Mouse (Mus musculus) adrenal gland (tissue): ENCODE results near the gene Ryr1.

Experiments
- intact Hi-C: fragments of 180-260 bp; cut with DNase I; formaldehyde crosslinking; loops from one replicate; pipeline ENCODE4 v1.15.1; 2025

The Ryr1 gene

DNA sequence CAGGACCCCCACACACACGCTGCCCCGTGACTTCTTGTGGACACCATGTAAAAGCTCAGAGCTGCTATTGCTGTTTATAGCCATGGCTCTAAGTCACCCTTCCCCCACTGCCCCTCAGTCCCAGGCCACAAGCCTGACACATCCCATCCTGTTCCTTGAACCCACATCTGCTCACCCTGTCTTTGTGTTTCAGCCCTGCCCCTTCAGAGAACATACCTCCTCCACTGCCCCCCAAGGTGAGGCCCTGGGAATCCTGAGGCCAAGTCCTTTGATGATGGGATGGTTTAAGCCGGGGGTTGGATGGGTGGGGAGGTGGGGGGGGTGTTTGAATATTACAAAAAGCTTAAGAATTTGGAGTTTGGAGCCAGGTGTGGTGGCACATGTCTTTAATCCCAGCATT, 132.0 kb downstream of the Ryr1 start:
- intact Hi-C loops = loop anchor here (5.0 kb wide), 1 partner anchor 44 kb away; no protein-coding TSS in a partner anchor

DNA sequence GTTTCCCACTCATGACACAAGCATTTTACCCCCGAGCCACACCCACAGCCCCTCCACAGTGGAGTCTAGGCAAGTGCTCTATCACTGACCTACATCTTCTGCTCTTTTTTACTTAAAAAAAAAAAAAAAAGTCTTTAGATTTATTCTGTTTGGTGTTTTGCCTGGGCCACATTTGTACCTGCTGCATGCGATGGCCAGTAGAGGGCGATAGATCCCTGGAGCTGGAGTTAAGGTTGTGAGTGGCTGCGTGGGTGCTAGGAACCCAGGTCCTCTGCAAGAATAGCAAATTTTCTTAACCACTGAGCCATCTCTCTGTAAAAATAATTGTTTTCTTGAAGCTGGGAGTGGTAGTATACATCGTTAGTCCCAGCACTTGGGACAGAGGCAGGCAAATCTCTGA, 133.4 kb downstream of the Ryr1 start:
- intact Hi-C loops = loop anchor here (5.0 kb wide), 1 partner anchor 46 kb away; no protein-coding TSS in a partner anchor

DNA sequence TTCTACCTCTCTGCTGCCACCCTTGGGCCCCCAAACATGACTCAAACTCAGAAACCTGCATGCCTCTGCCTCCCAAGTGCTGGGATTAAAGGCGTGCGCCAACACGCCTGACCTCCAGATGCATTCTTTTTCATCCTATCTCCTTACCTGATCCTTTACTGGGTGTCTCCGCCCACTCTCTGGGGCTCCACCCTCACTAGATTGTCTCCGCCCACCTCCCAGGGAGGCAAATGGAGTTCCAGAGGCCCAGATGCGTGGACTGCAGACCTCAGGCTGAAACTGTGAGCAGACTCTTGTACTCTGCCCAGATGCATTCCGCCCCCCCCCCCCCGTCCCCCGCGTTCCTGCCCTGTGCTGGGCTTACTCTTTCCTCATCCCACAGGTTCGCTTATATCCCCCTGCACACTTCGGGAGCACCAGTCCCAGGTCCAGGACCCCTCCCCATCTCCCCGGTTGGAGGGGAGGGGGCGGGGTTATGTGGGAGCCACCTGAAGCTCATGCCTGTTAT, 134.2 kb downstream of the Ryr1 start:
- intact Hi-C loops = loop anchor here (5.0 kb wide), 1 partner anchor 46 kb away; no protein-coding TSS in a partner anchor

DNA sequence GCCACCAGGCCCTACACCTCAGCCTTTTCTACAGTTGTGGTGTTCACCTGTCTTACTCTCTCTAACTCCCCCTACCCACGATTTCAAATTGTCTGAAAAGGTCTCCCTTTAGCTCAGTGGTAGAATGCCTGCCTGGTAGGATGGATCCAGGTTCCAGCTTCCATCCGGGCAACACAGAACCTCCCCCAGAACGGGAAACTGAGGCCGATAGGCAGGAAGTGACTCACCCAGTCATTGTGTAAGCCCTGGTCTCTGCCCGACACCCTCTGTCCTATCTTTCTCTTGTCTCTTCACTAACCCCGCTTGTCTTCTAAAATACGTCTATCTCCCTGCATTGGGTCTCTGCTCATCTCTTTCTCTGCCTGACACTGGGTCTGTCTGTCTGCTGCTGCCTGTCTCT, 139.8 kb downstream of the Ryr1 start:
- intact Hi-C loops = no loop called here

DNA sequence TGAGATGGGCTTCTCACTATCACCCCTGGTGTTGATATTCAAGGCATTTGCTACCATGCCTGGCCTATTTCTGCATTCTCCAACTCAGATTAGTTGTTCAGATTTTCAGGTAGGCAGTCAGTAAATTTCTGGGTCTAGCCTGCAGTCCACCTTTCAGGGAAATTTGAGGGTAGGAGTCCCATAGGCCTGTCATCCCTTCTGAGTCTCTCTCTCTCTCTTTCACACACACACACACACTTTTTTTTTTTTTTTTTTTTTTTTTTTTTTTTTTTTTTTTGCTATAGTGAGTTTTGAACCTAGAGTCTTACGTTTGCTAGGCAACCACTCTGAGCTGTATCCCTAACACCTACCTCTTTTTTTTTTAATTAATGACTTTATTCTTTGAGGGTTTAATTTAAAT, 140.5 kb downstream of the Ryr1 start:
- intact Hi-C loops = no loop called here

DNA sequence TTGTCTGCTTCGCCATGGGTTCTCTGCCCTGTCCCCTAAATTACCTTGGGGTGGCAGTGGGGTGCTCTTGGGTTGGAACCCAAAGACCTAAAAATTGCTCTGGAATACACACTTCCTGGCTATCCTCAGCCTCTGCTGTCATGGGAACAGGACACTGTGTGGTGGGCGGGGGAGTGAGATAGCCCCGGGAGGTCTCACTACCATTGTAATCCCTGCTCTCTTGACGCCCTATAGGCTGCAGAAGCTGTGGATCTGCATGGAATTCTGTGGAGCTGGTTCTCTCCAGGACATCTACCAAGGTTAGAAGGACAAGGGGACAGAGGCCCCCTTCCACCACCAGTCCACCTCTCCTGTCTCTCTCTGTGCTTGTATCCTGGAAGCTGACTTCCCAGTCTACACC, 141.1 kb downstream of the Ryr1 start:
- intact Hi-C loops = no loop called here

DNA sequence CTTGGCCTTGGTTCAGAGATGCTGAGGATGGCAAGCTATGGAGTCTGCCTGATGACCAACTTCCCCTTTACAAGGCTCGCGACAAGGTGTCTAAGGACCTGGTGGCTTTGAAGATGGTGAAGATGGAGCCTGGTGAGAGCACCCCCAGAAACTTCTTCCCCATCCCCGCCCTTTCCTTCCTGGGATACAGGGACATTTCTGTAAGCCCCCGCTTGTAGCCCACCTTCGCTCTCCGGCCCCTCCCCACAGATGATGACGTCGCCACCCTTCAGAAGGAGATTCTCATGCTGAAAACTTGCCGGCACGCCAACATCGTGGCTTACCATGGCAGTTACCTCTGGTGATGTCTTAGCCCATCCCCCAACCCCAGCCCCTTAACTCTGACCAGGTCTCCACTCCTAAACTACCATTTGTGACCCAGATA, 141.8 kb downstream of the Ryr1 start:
- intact Hi-C loops = no loop called here

DNA sequence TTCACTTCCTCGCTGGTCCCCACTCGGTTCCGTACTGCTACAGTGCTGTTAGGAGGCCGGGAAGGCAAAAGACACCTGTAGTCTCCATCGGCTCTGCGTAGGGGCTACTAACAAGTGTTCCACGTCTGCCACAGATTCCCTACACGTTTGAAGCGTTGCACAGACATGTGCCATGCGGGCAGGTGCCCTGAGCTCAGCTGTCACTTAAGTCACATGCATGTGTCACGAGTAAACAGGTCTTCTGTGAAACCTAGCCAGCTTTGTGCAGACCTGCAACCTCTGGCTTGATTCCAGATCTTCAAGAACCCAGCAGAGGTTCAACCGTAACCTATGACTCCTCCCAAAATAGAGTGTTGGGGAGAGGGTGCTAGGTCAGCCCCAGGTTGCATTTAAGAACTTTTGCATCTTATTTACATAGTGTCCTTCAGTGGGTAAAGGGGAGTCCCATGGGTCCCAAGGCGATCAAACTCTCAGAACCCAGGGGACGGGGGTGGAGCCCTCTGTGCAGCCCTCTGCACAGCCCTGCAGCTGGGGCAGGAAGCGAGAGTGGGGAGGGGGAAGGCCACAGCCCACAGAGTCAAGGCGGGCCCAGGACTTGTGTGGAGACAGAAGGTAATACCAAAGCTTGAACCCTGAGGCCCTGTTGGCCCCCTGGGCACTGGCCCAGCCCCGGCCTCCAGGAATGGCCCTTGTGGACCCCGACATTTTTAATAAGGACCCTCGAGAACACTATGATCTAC, 142.5 kb downstream of the Ryr1 start:
- intact Hi-C loops = no loop called here

DNA sequence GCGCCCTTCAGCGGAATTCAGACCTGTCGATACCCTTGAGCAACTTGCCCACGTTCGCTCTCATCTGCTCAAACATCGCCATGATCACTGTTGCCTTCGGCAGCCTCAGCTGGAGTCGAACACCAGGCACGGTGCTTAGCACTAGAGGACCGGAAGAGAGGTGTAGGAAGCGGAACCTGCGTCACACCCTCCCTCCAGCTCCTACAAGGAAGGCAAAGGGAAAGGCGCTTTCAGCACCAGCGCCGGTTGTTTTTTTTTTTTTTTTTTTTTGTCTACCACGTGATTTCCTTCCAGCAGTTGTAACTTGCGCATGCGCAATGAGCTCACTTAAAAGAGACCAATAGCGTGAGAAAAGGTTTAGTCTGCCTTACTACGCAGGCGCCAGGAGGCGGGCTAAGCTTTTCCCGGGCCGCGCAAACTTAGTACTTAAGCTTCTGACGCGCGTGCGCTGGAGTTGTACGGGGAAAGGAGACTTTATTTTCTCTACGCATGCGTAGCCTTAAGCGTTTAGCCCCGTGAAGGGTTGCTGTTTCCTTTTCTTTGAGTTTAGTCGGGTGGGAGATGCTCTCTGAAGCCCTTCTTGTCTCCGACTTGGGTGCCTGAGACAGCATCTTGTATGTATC, 143.2 kb downstream of the Ryr1 start, which contains the start of the genes Eif3k and Map4k1:
TSS of gene Eif3k (minus strand) at position 214 of the 623 bp plus-strand sequence.
TSS of gene Map4k1 (plus strand) at position 400 of the 623 bp plus-strand sequence.
- intact Hi-C loops = no loop called here

DNA sequence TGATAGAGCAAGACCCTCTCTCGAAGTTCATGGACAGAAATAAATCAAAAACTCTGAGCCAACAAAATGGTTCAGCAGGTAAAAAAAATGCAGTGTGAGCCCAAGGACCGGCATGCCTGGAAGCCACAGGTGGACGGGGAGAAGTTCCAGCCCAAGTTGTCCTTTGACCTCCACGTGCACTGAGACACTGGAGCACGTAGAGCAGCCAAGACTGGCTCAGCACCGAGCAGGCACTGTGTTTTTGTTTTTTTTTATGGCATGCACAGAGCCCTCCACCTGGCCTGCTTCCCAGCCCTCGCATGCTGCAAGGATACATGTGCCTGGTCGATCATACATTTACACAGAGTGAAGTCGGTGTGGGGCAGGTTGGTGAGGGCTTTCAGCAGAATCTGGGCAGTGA, 147.4 kb downstream of the Ryr1 start:
- intact Hi-C loops = no loop called here

DNA sequence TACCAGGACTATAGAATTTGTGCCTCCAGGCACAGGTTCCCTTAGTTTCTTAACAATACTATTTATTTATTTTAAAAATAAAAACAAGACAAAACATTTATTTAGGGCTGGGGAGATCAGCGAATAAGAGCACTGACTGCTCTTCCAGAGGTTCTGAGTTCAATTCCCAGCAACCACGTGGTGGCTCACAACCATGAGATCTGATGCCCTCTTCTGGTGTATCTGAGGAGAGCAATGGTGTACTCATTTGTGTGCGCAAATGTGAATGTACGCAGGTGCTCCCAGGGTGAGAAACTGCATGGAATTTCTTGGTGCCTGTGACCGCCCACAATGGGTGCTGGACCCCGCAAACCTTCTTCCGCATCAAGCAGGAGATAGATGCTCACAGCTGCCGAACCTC, 152.0 kb downstream of the Ryr1 start:
- intact Hi-C loops = loop anchor here (5.0 kb wide), 2 partner anchors 64 to 186 kb away; partner anchors contain the start of gene Rinl

DNA sequence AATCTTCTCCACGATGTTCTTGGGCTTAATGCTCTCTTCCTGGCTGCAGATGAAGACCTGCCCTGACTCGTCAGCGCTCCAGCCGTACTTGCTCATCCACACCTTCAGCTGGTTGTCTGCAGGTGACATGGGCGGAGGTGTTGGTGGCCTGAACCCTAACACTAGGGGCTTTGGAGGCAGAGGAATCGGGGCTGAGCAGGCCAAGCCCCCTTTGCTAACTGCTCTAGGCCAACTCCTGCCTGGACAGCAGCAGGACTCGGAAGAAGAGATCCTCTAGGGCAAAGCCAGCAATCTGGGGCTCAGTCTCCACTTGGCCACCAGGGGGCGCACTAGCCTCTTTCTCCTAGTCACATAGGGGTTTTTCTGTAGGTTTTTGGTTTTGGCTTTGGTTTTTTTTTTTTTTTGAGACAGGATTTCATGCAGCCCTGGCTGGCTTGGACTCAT, 152.4 kb downstream of the Ryr1 start:
- intact Hi-C loops = loop anchor here (5.0 kb wide), 2 partner anchors 65 to 185 kb away; partner anchors contain the start of gene Rinl

DNA sequence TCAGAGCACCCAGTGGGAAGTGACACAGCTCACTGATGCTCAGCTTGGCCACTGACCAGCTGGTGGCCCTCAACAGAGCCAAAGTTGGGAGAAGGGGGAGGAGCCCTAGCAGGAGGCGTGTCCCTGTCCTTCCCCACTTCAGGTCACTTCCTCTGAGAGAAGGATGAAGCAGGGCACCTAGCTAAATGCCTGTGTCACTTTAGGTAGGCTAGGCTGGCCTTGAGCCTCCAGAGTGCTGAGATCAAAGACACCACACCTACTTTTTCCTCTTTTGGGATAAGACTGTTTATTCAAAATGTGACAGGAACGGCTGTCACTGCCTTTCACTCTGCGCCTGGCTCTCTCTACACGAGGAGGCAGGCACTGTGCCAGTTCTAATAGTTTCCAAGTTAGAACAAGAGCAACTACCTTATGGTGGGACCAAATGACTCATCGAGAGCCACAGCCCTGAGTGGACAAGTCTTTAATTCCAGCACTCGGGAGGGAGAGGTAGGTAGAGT, 153.2 kb downstream of the Ryr1 start:
- intact Hi-C loops = loop anchor here (5.0 kb wide), 2 partner anchors 65 to 185 kb away; partner anchors contain the start of gene Rinl

DNA sequence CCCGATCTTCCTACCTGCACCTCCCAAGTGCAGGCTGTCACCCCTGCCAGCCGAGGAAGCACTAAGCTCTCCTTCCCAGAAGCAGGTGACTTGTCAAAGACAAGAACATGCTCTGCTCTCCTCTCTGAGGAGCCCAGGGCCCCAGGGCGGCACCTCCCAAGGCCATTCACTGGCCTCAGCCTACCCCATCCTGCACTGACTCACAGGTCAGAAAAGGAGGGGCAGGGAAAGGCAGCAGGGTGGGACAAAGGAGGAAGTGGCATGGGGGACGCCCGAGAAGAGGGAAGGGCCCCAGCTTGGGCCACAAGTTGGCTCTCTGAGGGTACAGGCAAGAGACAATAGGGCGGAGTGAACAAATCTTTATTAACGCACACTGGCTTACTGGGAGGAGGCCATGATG, 153.9 kb downstream of the Ryr1 start:
- intact Hi-C loops = loop anchor here (5.0 kb wide), 2 partner anchors 66 to 184 kb away; partner anchors contain the start of gene Rinl

DNA sequence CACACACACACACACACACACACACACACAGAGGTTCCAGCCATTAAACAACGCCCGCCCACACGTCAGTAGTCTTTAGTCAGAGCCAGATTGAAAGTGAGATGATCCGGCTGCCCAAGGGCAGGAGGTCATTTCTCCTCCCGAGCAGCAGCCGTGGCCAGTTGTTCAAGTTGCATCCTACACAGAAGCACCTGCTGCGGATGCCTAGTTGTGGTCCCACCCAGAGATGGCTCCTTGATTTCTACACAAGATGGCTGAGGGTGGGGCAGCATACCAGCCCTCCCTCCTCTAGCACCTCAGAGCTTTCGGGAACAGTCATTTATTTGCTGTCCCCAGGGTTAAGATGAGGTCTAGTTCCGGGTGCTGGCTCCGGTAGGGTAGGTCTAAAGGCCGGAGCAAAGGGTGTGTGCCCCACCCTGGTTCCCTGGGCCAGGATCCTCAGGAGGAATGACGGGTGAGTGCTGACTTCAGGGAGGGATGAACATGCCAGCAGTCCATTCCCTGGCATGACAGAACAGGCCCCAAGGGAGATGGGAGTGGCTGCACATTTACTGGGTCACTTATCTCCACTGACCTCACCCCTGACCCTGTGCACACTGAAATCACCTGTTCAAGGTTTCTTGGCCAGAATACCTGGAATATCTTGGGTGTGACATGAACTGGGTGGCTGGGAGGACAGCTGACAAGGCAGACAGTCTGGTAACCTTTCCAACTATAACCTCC, 155.1 kb downstream of the Ryr1 start:
- intact Hi-C loops = loop anchor here (5.0 kb wide), 3 partner anchors 67 to 793 kb away; partner anchors contain the start of genes Dyrk1b and Rinl

DNA sequence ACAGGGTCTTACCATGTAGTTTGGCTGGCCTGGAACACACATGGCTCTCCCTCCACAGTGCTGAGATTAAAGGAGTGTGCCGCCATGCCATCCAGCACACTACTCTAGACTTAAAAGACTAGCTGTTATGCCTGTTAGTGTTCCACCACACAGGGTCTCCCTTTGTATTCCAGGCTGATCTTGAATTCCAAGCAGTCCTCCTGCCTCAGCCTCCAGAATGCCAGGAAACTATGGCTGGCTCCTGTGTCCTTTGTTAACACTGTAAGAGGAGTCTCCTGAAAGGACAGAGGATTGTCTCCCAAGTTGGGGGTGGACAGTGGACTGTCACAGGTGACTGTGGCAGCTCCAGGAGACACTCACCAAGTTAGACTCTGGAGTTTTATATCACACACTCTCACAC, 155.7 kb downstream of the Ryr1 start:
- intact Hi-C loops = loop anchor here (5.0 kb wide), 1 partner anchor 792 kb away; the partner anchor contains the start of gene Dyrk1b

DNA sequence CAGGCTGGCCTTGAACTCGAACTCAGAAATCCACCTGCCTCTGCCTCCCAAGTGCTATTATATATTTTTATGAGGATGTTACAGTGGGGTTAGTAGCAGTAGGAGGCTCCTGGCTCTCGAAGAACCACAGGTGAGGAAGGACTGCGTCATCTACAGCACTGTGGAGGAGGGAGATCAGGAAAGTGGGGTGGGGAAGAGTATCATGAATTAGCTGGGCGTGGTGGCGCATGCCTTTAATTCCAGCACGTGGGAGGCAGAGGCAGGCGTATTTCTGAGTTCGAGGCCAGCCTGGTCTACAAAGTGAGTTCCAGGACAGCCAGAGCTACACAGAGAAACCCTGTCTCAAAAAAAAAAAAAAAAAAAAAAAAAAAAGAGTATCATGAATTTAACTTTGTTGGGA, 156.9 kb downstream of the Ryr1 start:
- intact Hi-C loops = loop anchor here (5.0 kb wide), 1 partner anchor 791 kb away; the partner anchor contains the start of gene Dyrk1b

DNA sequence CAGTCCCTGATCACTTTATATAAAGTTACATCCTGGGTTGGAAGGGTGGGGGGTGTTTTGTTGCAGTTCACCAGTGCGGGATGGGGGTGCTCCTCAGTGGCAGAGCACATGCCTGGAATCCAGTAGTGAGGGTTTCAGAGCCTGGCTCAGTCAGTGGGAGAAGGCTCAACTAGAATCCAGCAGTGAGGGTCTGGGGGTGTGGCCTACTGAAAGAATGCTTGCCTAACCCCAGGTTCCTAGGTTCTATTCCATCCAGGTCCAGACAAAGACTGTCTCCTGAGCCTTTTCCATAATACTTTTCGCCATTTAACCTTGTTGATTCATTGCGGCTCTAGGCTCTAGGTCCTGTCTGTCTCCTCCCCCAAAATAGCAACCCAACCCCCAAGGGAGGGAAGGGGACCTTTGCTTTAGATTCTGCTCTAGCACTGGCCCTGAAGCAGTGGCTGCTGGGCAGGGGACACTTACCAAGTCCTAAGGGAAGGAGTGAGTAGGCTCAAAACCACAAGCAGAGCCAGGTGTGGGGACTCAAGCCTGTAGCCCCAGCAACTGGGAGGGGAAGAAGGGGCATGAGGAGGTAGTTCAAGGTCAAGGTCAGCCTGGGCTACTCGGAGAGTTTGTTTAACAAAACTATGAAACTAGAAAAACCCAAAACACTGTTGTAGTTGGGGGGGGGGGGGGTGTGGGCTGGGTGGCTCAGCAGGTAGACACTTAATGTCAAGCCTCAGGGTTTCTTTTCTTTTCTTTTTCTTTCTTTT, 158.1 kb downstream of the Ryr1 start:
- intact Hi-C loops = loop anchor here (5.0 kb wide), 1 partner anchor 790 kb away; the partner anchor contains the start of gene Dyrk1b

DNA sequence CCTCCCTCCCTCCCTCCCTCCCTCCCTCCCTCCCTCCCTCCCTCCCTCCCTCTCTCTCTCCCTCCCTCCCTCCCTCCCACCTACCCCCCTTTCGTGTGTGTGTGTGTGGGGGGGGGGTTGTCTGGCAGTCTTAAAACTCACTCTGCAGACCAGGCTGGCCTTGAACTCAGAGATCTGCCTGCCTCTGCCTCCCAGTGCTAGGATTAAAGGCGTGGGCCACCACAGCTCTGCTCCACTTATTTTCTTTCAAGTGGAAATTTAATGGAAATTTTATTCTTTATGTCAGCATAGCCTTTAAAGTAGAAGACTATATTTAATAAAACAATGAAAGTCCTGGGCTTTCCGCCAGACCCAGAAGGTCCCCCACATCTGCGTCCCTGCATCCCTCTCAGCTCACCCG, 158.8 kb downstream of the Ryr1 start:
- intact Hi-C loops = loop anchor here (5.0 kb wide), 1 partner anchor 789 kb away; the partner anchor contains the start of gene Dyrk1b

DNA sequence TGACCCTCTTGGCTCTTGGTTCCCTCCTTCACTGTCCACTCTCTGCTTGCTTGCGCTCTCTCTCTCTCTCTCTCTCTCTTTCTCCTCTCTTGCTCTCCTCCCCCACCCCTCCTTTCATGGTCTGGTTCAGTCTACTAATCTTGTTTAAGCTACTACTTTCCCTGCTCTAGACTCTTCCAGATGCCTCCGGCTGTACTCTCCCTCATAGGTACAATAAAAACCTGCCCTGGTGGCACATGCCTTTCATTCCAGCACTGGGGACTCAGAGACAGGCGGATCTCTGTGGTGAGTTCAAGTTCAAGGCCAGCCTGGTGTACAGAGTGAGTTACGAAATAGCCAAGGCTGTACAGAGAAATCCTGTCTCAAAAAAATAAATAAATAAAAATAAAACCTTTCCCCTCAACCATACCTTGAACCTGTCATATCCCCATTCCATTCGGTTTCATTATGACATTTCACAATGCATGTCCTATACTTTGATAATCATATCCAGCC, 159.6 kb downstream of the Ryr1 start:
- intact Hi-C loops = loop anchor here (5.0 kb wide), 1 partner anchor 788 kb away; the partner anchor contains the start of gene Dyrk1b
